Mouse (Mus musculus): ENCODE data around the gene Rln1. TPM values are rescaled to one million over a fixed set of nuclear protein-coding genes. Genes with fewer than 3 reads are reported as not detected.

Rln1 gene
- polyA plus RNA-seq, 1 experiment from 2014 or later, result 0.20 TPM

DNA sequence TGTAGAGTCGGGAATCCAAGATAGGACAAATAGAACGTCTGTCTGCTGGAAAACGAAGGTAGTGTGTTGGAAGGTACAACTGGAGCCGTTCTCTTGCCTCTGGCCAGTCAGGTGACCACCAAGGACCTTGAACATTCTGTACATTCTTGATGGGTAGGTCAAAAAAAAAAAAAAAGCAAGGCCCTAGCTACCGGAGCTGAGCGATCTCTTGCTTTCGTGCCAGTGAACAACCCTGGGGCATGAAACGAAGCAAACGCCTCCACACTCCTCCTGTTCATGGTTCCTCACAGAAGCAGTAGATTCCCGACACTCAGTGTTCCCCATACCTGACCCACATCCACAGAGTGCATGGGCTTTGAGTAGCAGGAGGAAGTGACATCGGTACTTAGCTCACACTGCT is 21.8 kb upstream of the Rln1 start:
- ATAC-seq (ENCODE audit: insufficient number of reproducible peaks, insufficient read depth, low FRiP score, low read depth), result no peak
- no peaks in the 10 kb centered on the region for H3K9me3 ChIP-seq (ENCODE audit: control insufficient read depth, low read length)
- H3K9ac ChIP-seq (ENCODE audit: low read length), result no peak overlapping the region
- peaks cover 24% of the 10 kb centered on the region for H3K36me3 ChIP-seq (ENCODE audit: control insufficient read depth, insufficient read depth, low read length)
- no peaks in the 10 kb centered on the region for H3K27me3 ChIP-seq (ENCODE audit: control insufficient read depth, insufficient read depth, low read length)
- 79% methylated on average over 11 of the region's 11 CpGs for WGBS
- no peak overlapping the region for H3K4me3 ChIP-seq (ENCODE audit: control insufficient read depth in 1 of 2, insufficient read depth in 1 of 2, low read depth in 1 of 2, low read length in 2 of 2)
- H3K4me2 ChIP-seq (ENCODE audit: low read length), result no peak overlapping the region
- peaks cover 0 to 8% of the 10 kb centered on the region in 2 experiments; a peak in 1 of 4 replicates for H3K4me1 ChIP-seq (ENCODE audit: control insufficient read depth in 2 of 2, insufficient read depth in 2 of 2, low read length in 2 of 2)
- no peak overlapping the region for H3K27ac ChIP-seq (replicated peaks in 1 of 2; ENCODE audit: control insufficient read depth in 1 of 2, insufficient read depth in 1 of 2, low read depth in 2 of 2, low read length in 2 of 2)

GRCm38 (mm10) chr19:29354895-29355877 is 20.7 kb upstream of the Rln1 start:
- peak overlapping the region; percentile 71 for H3K4me2 ChIP-seq (ENCODE audit: low read length)
- H3K36me3 ChIP-seq (ENCODE audit: control insufficient read depth, insufficient read depth, low read length), result peaks cover 27% of the 10 kb centered on the region
- no peaks in the 10 kb centered on the region for H3K27me3 ChIP-seq (ENCODE audit: control insufficient read depth, insufficient read depth, low read length)
- no peaks in the 10 kb centered on the region; a peak in 1 of 4 replicates for H3K4me1 ChIP-seq (ENCODE audit: control insufficient read depth in 2 of 2, insufficient read depth in 2 of 2, low read length in 2 of 2)
- WGBS, result 5% methylated on average over 20 of the region's 20 CpGs
- peak overlapping the region; percentile 31 to 50 for H3K4me3 ChIP-seq (ENCODE audit: control insufficient read depth in 1 of 2, insufficient read depth in 1 of 2, low read depth in 1 of 2, low read length in 2 of 2)
- no peaks in the 10 kb centered on the region for H3K9me3 ChIP-seq (ENCODE audit: control insufficient read depth, low read length)
- no peak overlapping the region; a peak in 1 of 4 replicates for H3K27ac ChIP-seq (replicated peaks in 1 of 2; ENCODE audit: control insufficient read depth in 1 of 2, insufficient read depth in 1 of 2, low read depth in 2 of 2, low read length in 2 of 2)
- no peak for ATAC-seq (ENCODE audit: insufficient number of reproducible peaks, insufficient read depth, low FRiP score, low read depth)
- peak overlapping the region; percentile 39; the same call in 1 of the 2 replicates for H3K9ac ChIP-seq (ENCODE audit: low read length)

DNA sequence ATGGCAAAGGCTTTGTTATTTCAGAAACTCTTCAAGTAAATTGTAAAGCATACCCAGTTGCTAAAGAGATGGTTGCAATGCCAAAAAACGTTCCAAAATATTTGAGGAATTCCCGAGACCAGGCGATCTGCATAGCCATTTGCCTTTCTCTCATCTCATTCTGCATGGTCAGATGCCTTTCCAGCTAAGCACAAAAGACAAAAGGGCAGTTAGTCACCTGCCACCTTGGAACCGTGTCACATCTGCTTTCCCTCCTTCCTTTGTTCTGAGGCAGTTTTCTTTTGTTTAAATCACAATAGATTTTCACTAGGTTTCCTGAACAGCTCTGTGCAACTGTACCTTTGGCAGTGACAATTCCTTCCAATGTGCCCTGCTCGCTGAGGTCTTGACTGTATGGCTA is 16.5 kb upstream of the Rln1 start:
- Histone ChIP-seq H3K4me2 (ENCODE audit: low read length) (no peak overlapping the region), H3K9me3 (ENCODE audit: control insufficient read depth, low read length) (no peaks in the 10 kb centered on the region), H3K9ac (ENCODE audit: low read length) (no peak overlapping the region), H3K27ac (replicated peaks in 1 of 2; ENCODE audit: control insufficient read depth in 1 of 2, insufficient read depth in 1 of 2, low read depth in 2 of 2, low read length in 2 of 2) (no peak overlapping the region), H3K36me3 (ENCODE audit: control insufficient read depth, insufficient read depth, low read length) (peaks cover 15% of the 10 kb centered on the region), H3K4me1 (ENCODE audit: control insufficient read depth in 2 of 2, insufficient read depth in 2 of 2, low read length in 2 of 2) (no peaks in the 10 kb centered on the region), H3K27me3 (ENCODE audit: control insufficient read depth, insufficient read depth, low read length) (no peaks in the 10 kb centered on the region), H3K4me3 (ENCODE audit: control insufficient read depth in 1 of 2, insufficient read depth in 1 of 2, low read depth in 1 of 2, low read length in 2 of 2) (no peak overlapping the region)
- WGBS, result 50% methylated on average over 5 of the region's 5 CpGs
- no peak for ATAC-seq (ENCODE audit: insufficient number of reproducible peaks, insufficient read depth, low FRiP score, low read depth)

DNA sequence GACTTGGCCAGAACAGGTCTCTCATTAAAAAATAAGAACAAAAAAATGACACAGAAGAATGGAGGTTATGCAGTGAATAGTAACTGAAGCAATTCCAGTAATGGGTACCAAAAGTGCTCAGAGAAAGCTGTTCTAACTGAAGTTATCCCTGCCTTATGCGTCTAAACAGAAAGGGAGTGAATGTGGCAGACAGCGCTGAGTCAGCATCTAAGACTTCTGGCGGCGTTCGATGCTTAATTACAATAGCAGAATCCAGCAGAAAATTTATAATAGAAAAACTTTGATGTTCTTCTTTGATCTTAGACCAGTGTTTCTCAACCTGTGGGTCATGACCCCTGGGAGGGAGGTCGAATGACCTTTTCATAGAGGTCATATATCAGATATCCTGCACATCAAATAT is 11.2 kb upstream of the Rln1 start:
- H3K27ac ChIP-seq (replicated peaks in 1 of 2; ENCODE audit: control insufficient read depth in 1 of 2, insufficient read depth in 1 of 2, low read depth in 2 of 2, low read length in 2 of 2), result no peak overlapping the region
- H3K4me1 ChIP-seq (ENCODE audit: control insufficient read depth in 2 of 2, insufficient read depth in 2 of 2, low read length in 2 of 2), result no peaks in the 10 kb centered on the region
- peaks cover 15% of the 10 kb centered on the region for H3K36me3 ChIP-seq (ENCODE audit: control insufficient read depth, insufficient read depth, low read length)
- no peak overlapping the region for H3K9ac ChIP-seq (ENCODE audit: low read length)
- 85% methylated on average over 6 of the region's 6 CpGs for WGBS
- ATAC-seq (ENCODE audit: insufficient number of reproducible peaks, insufficient read depth, low FRiP score, low read depth), result no peak
- H3K27me3 ChIP-seq (ENCODE audit: control insufficient read depth, insufficient read depth, low read length), result no peaks in the 10 kb centered on the region
- no peak overlapping the region for H3K4me2 ChIP-seq (ENCODE audit: low read length)
- H3K4me3 ChIP-seq (ENCODE audit: control insufficient read depth in 1 of 2, insufficient read depth in 1 of 2, low read depth in 1 of 2, low read length in 2 of 2), result no peak overlapping the region
- H3K9me3 ChIP-seq (ENCODE audit: control insufficient read depth, low read length), result no peaks in the 10 kb centered on the region

GRCm38 (mm10) chr19:29344868-29345267 is 10.4 kb upstream of the Rln1 start:
- no peak; the same call in 1 of the 2 replicates for ATAC-seq (ENCODE audit: insufficient number of reproducible peaks, insufficient read depth, low FRiP score, low read depth)
- H3K9ac ChIP-seq (ENCODE audit: low read length), result no peak overlapping the region

DNA sequence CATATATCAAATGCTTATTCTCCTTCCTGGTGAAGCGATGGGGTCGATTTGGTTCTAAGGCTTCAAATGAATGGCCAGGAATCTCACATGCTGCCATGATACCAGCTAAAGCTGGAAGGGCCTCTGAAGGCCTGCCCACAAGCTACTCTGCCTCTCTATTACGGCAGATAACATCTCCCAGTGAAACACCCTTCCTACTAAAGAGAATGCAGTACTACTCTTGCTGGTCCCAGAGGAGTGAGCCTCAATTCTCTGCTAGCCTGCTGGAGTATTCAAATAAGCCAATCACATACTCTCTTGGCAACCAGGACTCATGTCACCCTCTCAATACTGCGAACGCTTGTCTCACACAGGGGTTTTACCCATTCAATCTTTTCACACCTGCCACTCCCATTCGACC is 7.8 kb upstream of the Rln1 start:
- no peak for ATAC-seq (ENCODE audit: insufficient number of reproducible peaks, insufficient read depth, low FRiP score, low read depth)
- Histone ChIP-seq H3K4me3 (ENCODE audit: control insufficient read depth in 1 of 2, insufficient read depth in 1 of 2, low read depth in 1 of 2, low read length in 2 of 2) (no peak overlapping the region), H3K4me1 (ENCODE audit: control insufficient read depth in 2 of 2, insufficient read depth in 2 of 2, low read length in 2 of 2) (no peaks in the 10 kb centered on the region), H3K27me3 (ENCODE audit: control insufficient read depth, insufficient read depth, low read length) (no peaks in the 10 kb centered on the region), H3K4me2 (ENCODE audit: low read length) (no peak overlapping the region), H3K9me3 (ENCODE audit: control insufficient read depth, low read length) (no peaks in the 10 kb centered on the region), H3K36me3 (ENCODE audit: control insufficient read depth, insufficient read depth, low read length) (no peaks in the 10 kb centered on the region), H3K9ac (ENCODE audit: low read length) (no peak overlapping the region), H3K27ac (replicated peaks in 1 of 2; ENCODE audit: control insufficient read depth in 1 of 2, insufficient read depth in 1 of 2, low read depth in 2 of 2, low read length in 2 of 2) (no peak overlapping the region)
- 62% methylated on average over 6 of the region's 6 CpGs for WGBS

More at GRCm38 (mm10) chr19:29344868-29345267, 10.4 kb upstream of the Rln1 start:
- peaks cover 9% of the 10 kb centered on the region for H3K36me3 ChIP-seq (ENCODE audit: control insufficient read depth, insufficient read depth, low read length)
- no peak overlapping the region for H3K4me2 ChIP-seq (ENCODE audit: low read length)
- H3K27me3 ChIP-seq (ENCODE audit: control insufficient read depth, insufficient read depth, low read length), result no peaks in the 10 kb centered on the region
- no peaks in the 10 kb centered on the region for H3K9me3 ChIP-seq (ENCODE audit: control insufficient read depth, low read length)
- no peak overlapping the region for H3K4me3 ChIP-seq (ENCODE audit: control insufficient read depth in 1 of 2, insufficient read depth in 1 of 2, low read depth in 1 of 2, low read length in 2 of 2)
- H3K4me1 ChIP-seq (ENCODE audit: control insufficient read depth in 2 of 2, insufficient read depth in 2 of 2, low read length in 2 of 2), result no peaks in the 10 kb centered on the region
- H3K27ac ChIP-seq (replicated peaks in 1 of 2; ENCODE audit: control insufficient read depth in 1 of 2, insufficient read depth in 1 of 2, low read depth in 2 of 2, low read length in 2 of 2), result no peak overlapping the region

- H3K4me2 ChIP-seq (ENCODE audit: low read length), result no peak overlapping the region
- no peaks in the 10 kb centered on the region for H3K36me3 ChIP-seq (ENCODE audit: control insufficient read depth, insufficient read depth, low read length)
- no peaks in the 10 kb centered on the region for H3K9me3 ChIP-seq (ENCODE audit: control insufficient read depth, low read length)
- H3K27ac ChIP-seq (replicated peaks in 1 of 2; ENCODE audit: control insufficient read depth in 1 of 2, insufficient read depth in 1 of 2, low read depth in 2 of 2, low read length in 2 of 2), result no peak overlapping the region
- no peak overlapping the region for H3K9ac ChIP-seq (ENCODE audit: low read length)
- 83% methylated on average over 4 of the region's 4 CpGs for WGBS
- no peaks in the 10 kb centered on the region for H3K27me3 ChIP-seq (ENCODE audit: control insufficient read depth, insufficient read depth, low read length)
- no peaks in the 10 kb centered on the region for H3K4me1 ChIP-seq (ENCODE audit: control insufficient read depth in 2 of 2, insufficient read depth in 2 of 2, low read length in 2 of 2)
- ATAC-seq (ENCODE audit: insufficient number of reproducible peaks, insufficient read depth, low FRiP score, low read depth), result no peak
- no peak overlapping the region for H3K4me3 ChIP-seq (ENCODE audit: control insufficient read depth in 1 of 2, insufficient read depth in 1 of 2, low read depth in 1 of 2, low read length in 2 of 2)
These were observed 6.6 kb upstream of the Rln1 start for GRCm38 (mm10) chr19:29341029-29341428.

Data from heart, embryonic 14.5 days (tissue).